Mouse (Mus musculus) ovary, adult 18-20 months (tissue): ENCODE results near the gene Slc39a7.
A peak's percentile ranks its signal among the peaks of the same experiment; 100 is the strongest.

Experiments used
- DNase-seq: peaks from one replicate; pipeline ENCODE4 v3.0.0; 2022; ENCODE audit warnings: low spot score, mixed read lengths

Gene Slc39a7

GRCm38 (mm10) chr17:34031465-34032173, at the start of gene Slc39a7, which contains the start of gene Rxrb:
Gene Slc39a7 (minus strand): TSS chr17:34031682.
Gene Rxrb (plus strand): TSS chr17:34031812.
- peak; percentile 97 for DNase-seq

GRCm38 (mm10) chr17:34079621-34080020, 48.1 kb upstream of the Slc39a7 start:
- DNase-seq, result no peak

DNA sequence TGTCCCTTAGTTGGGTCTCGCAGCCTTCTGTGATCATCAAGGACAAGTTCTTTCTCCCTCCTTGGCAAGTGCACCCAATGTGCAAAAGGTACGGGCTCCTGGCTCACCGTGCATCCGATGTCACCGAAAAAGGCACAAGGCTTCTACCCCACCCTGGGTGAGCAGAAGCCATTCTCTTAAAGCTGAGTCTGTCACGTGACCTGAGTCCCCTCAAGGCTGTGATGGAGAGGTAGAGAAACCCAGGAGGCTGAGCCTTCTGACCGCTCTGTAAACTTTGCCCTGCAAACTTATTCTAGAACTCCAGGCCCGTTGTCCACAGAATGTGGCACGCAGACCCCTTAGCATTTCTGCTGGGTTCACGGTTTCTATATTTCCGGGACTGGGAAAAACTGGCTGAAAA, 47.5 kb upstream of the Slc39a7 start:
- no peak for DNase-seq

DNA sequence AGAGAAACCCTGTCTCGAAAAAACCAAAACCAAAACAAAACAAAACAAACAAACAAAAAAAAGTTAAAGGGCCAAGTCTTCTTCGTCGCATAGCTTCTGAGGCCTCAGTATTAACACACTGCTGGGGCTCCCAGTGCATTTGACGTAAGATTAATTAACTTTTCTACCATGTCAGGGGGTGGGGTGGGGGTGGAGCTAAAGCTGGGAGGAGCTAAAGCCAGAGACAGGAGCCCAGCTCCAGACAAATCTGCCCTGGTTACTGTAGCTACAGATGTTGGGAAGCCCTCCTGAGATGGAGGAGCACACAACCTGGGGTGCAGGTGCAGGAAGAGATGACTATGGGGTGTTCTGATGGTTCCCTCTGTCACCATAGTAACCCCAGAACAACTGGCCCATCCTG, 46.7 kb upstream of the Slc39a7 start:
- no peak for DNase-seq

- no peak for DNase-seq
Observed at GRCm38 (mm10) chr17:34077549-34077948, 46.1 kb upstream of the Slc39a7 start.

DNA sequence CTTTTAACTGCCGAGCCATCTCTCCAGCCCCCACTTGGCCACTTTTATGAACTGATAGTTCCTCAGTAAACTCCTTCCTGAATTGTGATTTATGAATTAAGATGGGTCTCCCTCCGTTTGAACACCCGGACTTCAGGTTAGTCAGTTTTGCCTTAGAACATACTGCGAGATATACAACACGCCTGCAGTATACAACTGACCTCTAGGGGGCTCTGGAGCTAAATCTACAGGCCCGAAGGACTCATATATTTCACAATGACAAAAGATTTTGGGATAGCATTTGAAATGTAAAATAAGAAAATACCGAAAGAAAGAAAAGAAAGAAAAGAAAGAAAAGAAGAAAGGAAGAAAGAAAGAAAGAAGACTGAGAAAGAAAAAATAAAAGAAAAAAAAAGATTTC, 43.8 kb upstream of the Slc39a7 start:
- no peak for DNase-seq

- no peak for DNase-seq
Observed at GRCm38 (mm10) chr17:34072091-34072490, 40.6 kb upstream of the Slc39a7 start.

- DNase-seq, result no peak
Observed at GRCm38 (mm10) chr17:34068864-34069263, 37.4 kb upstream of the Slc39a7 start.

DNA sequence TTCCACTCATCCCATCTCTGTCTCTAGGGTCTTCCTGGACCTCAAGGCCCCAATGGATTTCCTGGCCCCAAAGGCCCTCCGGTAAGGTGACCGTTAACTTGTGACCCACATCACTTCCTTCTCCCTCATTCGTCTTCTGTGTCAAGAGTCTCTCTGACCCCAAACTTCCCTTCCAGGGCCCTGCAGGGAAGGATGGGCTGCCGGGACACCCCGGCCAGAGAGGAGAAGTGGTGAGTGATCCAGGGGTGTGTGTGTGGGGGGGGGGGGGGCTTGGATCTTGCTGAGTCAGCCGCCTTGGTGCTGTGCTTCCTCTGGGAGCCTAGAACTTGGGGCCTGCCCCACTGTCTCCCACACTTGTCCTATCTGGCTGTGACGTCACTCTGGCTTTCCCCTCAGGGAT, 25.7 kb upstream of the Slc39a7 start:
- no peak for DNase-seq

GRCm38 (mm10) chr17:34047404-34048050, 16.0 kb upstream of the Slc39a7 start:
- DNase-seq, result no peak

DNA sequence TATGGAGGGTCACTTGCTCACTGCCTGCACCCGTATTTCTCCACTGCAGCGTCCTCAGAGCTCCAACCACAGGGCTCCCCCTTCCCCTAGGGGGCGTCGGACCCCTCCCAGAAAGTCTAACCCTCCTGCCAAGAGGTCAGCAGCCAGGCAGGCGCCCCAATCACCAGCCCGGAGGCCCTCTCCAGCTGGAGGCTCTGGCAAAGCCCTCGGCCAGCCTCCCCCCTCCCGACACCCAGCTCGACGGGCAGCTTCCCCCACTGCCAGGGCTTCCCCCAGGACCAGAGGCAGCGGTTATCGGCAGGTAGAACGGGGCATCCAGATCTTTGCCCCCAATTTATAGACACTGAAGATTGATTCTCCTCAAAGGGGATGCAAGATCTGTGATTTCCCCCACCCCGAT, 14.5 kb upstream of the Slc39a7 start:
- no peak for DNase-seq

- no peak for DNase-seq
Observed at GRCm38 (mm10) chr17:34039562-34040450, 8.3 kb upstream of the Slc39a7 start.

DNA sequence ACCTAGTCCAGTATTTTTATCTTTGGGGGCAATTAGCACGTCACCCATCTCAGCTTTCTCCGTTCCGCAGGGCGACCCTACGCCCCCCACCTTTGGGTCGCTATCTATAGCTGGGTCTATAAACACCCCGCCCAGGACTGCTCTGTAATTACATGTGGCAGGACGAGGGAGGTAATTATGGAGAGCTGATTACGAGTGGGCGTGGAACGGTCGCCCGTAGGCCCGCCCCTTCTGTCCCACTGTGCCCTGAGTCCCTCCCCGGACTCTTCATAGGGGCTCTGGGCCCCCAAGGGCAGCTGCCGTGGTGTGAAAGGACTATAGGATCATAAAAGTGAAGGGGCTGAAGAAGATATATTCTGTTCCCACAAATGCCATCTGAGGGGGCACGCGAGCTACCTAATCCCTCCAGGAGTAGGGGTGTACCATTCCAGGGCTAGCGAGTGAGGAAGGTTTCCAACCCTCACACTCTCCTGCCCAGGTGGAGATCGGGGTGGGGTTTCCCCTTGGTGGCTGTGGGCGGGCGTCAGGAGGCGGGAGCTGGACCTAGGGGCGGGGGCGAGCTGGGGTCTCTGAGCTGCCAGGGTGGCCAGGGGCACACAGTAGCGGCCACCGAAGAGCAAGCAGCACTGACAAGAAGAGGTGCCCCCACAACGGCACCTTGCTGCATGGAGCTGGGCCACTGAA, 7.5 kb upstream of the Slc39a7 start, which contains the start of gene Col11a2:
Gene Col11a2, plus strand, starts transcription at position 560 of the 684 bp plus-strand sequence.
- no peak for DNase-seq

DNA sequence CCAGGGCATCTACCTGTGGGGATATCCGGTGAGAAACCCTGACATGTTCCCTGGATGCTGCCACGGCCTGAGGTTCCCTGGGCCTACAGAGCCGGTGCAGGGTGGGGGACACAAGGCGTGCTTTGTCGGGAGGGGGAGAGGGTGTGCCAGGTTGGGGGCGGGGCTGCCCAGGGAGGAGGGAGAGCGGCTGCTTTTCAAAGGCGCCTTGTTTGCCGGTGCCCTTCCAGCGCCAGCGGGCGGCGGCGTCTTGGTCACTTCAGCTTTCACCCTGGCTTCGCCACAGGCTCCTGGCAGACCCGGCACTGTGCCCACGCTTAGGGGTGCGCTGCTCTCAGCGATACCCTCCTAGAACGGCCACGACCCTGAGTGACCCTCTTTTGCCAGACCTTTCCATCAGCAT, 7.0 kb upstream of the Slc39a7 start:
- DNase-seq, result no peak

DNA sequence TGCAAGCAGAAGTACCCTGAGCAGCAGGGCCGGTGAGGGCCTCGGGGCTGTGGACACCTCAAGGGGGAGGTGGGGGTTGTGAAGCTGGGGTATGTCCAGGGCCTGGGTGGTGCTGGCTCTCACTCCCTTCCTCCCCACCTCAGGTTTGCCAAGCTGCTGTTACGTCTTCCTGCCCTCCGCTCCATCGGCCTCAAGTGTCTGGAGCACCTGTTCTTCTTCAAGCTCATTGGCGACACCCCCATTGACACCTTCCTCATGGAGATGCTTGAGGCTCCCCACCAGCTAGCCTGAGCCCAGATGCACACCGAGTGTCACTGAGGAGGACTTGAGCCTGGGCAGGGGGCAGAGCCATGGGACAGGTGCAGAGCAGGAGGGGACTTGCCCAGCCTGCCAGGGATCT, 5.8 kb upstream of the Slc39a7 start:
- DNase-seq, result no peak

DNA sequence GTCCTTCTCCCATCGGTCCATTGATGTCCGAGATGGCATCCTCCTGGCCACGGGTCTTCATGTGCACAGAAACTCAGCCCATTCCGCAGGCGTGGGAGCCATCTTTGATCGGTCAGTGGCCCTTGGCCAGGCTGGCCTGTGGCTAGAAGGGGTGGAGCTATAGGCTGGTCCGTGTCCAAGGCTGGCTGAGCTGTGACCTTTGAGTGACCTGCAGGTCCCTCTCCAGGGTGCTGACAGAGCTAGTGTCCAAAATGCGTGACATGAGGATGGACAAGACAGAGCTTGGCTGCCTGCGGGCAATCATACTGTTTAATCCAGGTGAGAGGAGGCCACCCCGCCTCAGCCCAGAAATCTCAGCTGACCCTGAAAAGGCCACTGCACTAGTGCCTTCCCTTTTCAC, 5.2 kb upstream of the Slc39a7 start:
- DNase-seq, result no peak

- no peak for DNase-seq
Observed at GRCm38 (mm10) chr17:34035517-34035916, 4.0 kb upstream of the Slc39a7 start.

DNA sequence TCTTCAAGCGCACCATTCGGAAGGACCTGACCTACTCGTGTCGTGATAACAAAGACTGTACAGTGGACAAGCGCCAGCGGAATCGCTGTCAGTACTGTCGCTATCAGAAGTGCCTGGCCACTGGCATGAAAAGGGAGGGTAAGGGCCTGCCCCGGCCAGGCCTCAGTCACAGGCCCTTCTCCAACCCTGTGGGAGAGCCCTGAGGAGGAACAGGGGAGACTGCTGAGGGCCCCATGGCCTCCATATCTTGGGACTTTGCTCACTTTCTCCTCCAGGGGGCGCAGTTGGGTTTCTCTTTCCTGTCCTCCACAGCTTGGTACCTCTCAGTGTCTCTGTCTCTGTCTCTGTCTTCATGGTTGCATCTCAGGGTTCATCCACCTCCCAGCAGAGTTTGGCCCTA, 2.6 kb upstream of the Slc39a7 start:
- DNase-seq, result no peak

DNA sequence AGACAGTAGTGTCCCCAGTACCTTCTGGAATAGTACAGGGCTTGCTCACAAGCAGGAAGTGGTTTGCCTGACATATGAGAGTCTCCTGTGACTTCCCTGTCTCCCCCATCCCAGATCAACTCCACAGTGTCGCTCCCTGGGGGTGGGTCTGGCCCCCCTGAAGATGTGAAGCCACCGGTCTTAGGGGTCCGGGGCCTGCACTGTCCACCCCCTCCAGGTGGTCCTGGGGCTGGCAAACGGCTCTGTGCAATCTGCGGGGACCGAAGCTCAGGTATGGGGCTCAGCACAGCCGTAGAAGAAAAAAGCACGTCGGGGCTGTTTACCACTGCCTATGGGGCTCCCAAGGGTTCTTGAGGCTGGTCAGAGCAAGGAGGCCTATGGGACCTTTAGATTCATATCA, 2.0 kb upstream of the Slc39a7 start:
- DNase-seq, result no peak

- DNase-seq, result no peak
Observed at GRCm38 (mm10) chr17:34032806-34033205, 1.3 kb upstream of the Slc39a7 start.

- DNase-seq, result no peak
Observed at GRCm38 (mm10) chr17:34032174-34032632, 721 bp upstream of the Slc39a7 start.

DNA sequence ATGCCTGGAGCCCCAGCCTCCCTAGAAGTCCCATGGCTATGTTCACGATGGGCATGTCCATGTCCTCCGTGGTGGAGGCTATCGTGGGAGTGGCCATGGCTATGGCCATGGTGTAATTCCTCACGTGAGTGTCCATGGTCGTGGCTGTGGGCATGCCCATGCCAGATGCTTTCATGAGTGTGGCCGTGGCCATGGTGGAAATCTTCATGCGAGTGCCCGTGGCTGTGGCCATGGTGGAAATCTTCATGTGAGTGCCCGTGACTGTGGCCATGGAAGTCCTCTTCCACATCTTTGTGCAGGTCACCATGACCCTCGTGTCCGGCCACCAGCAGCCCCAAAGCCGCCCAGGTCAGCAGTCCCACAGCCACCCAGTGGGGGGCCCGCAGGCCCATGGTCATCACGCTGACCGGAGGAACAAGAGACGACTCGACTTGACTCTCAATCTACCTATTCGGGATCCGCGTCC, 588 bp downstream of the Slc39a7 start:
- no peak for DNase-seq
